Mouse (Mus musculus) myocyte (in vitro differentiated cells): ENCODE results near the gene Gm21969. TPM values are rescaled to one million over a fixed set of nuclear protein-coding genes. Genes with fewer than 3 reads are reported as not detected.

Experiments used
- H3K27me3 ChIP-seq: one replicate; pipeline ENCODE4 v1.6.1; 2011; ENCODE audit not compliant: control insufficient read depth, insufficient read depth, insufficient read length
- H3K36me3 ChIP-seq: one replicate; pipeline ENCODE4 v1.6.1; 2011; ENCODE audit not compliant: control insufficient read depth, insufficient read depth
- H3K4me2 ChIP-seq: one replicate; pipeline ENCODE4 v1.6.1; 2011; ENCODE audit warnings: low read depth, control low read depth
- H3K4me3 ChIP-seq: one replicate; pipeline ENCODE4 v1.5.1; 2011; ENCODE audit warnings: mild to moderate bottlenecking, control low read depth, moderate library complexity
- H3K79me2 ChIP-seq: one replicate; pipeline ENCODE4 v1.6.1; 2011; ENCODE audit not compliant: control insufficient read depth, insufficient read depth
- H3ac ChIP-seq: one replicate; pipeline ENCODE4 v1.6.1; 2011; ENCODE audit not compliant: control insufficient read depth, insufficient read length
- CEBPB ChIP-seq: IDR thresholded peaks from 2 replicates; pipeline ENCODE4 v1.6.1; 2011; ENCODE audit warnings: mild to moderate bottlenecking, moderate library complexity; ENCODE audit not compliant: poor library complexity, insufficient read depth, severe bottlenecking
- E2F4 ChIP-seq: IDR thresholded peaks from one replicate; pipeline ENCODE4 v1.6.1; 2011; ENCODE audit warnings: mild to moderate bottlenecking, control low read depth, moderate library complexity; ENCODE audit not compliant: insufficient read depth
- MAX ChIP-seq: IDR thresholded peaks from one replicate; pipeline ENCODE4 v1.6.1; 2011; ENCODE audit warnings: low read depth, mild to moderate bottlenecking, control low read depth
- MYOD1 ChIP-seq, 3 experiments: IDR thresholded peaks; one replicate each; pipeline ENCODE4 v1.6.1; 2011; ENCODE audit warnings: control low read depth in 2 of 3, low read depth in 2 of 3, mild to moderate bottlenecking in 2 of 3, moderate library complexity in 1 of 3; ENCODE audit not compliant: insufficient read length in 2 of 3, control insufficient read depth in 1 of 3
- MYOG ChIP-seq, 3 experiments: IDR thresholded peaks; one replicate each; pipeline ENCODE4 v1.6.1; 2011; ENCODE audit warnings: control low read depth in 2 of 3, low read depth in 2 of 3, mild to moderate bottlenecking in 2 of 3; ENCODE audit not compliant: insufficient read length in 2 of 3, control insufficient read depth in 1 of 3, insufficient read depth in 1 of 3
- POLR2A ChIP-seq: IDR thresholded peaks from one replicate; pipeline ENCODE4 v1.6.1; 2011; ENCODE audit warnings: low read depth, mild to moderate bottlenecking, control low read depth, moderate library complexity; ENCODE audit not compliant: insufficient read length
- POLR2AphosphoS2 ChIP-seq: IDR thresholded peaks from one replicate; pipeline ENCODE4 v1.6.1; 2011; ENCODE audit warnings: low read depth, control low read depth; ENCODE audit not compliant: insufficient read length
- REST ChIP-seq: IDR thresholded peaks from one replicate; pipeline ENCODE4 v1.6.1; 2011; ENCODE audit warnings: mild to moderate bottlenecking, control low read depth, moderate library complexity; ENCODE audit not compliant: insufficient read depth, insufficient read length
- SRF ChIP-seq: IDR thresholded peaks from one replicate; pipeline ENCODE4 v1.6.1; 2011; ENCODE audit warnings: low read depth; ENCODE audit not compliant: control insufficient read depth, insufficient read length
- TCF12 ChIP-seq: IDR thresholded peaks from one replicate; pipeline ENCODE4 v1.6.1; 2011; ENCODE audit warnings: mild to moderate bottlenecking, control low read depth; ENCODE audit not compliant: poor library complexity, insufficient read depth, severe bottlenecking
- TCF3 ChIP-seq: IDR thresholded peaks from one replicate; pipeline ENCODE4 v1.6.1; 2011; ENCODE audit warnings: low read depth, control low read depth; ENCODE audit not compliant: insufficient read length
- USF1 ChIP-seq: IDR thresholded peaks from one replicate; pipeline ENCODE4 v1.6.1; 2011; ENCODE audit warnings: low read depth, mild to moderate bottlenecking, control low read depth, moderate library complexity
- polyA plus RNA-seq: library from polyadenylated mRNA; unstranded; fragments of >200 nt; fragmentation: generic; extraction: Trizol; gene quantifications from one replicate; pipeline ENCODE4 v1.2.1, GENCODE M21; 2012; ENCODE audit warnings: missing spikeins

Gm21969 gene
- polyA plus RNA-seq, 1 experiment, result 0.06 TPM

- no peaks in the 10 kb centered on the region for H3K36me3 ChIP-seq
- H3K4me3 ChIP-seq, result no peak overlapping the region
- H3ac ChIP-seq, result no peak overlapping the region
- H3K27me3 ChIP-seq, result no peaks in the 10 kb centered on the region
- no peak overlapping the region for H3K4me2 ChIP-seq
- no peaks in the 10 kb centered on the region for H3K79me2 ChIP-seq
- TF ChIP-seq CEBPB (no peak), REST (no peak), MAX (no peak), TCF12 (no peak), MYOG (IDR thresholded peaks at IDR 0.05; ENCODE audit: control insufficient read depth in 1 of 3, insufficient read depth in 1 of 3, insufficient read length in 2 of 3, low read depth in 2 of 3) (no peak), POLR2A (no peak), USF1 (no peak), POLR2AphosphoS2 (no peak), TCF3 (no peak), E2F4 (no peak), SRF (no peak)
Measured at GRCm38 (mm10) chr4:139650086-139650743, 47.2 kb downstream of the Gm21969 start.

- no peak for TF ChIP-seq E2F4
- H3K4me3 ChIP-seq, result no peak overlapping the region
- no peaks in the 10 kb centered on the region for H3K79me2 ChIP-seq
- no peak overlapping the region for H3K4me2 ChIP-seq
- no peaks in the 10 kb centered on the region for H3K27me3 ChIP-seq
- H3K36me3 ChIP-seq, result no peaks in the 10 kb centered on the region
- H3ac ChIP-seq, result no peak overlapping the region
Measured at GRCm38 (mm10) chr4:139650907-139651306, 47.9 kb downstream of the Gm21969 start.

DNA sequence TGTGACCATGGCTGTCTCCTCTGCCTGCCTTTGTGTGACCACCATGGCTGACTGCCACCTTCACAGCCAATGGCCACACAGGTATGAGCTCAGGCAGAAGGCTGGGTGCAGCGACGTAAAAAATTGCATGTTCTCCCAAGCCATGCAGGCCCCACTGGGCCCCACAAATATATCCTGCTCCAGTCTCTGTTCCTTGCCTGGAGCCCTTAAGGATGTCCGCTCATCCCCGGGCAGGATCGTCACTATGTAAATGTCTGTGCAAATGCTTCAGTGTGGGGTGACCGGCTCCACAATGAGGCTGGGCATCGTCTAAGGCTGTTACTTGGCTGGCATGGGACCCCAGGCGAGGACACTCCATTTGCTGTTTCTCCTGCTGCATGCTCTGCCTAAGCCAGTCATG is 50.3 kb downstream of the Gm21969 start, which contains the start of gene Tas1r2:
Tas1r2 (plus strand) TSS at position 301 of the 400 bp plus-strand sequence.
- no peak within 1 kb of the TSS for H3K4me2 ChIP-seq
- H3K4me3 ChIP-seq, result no peak within 1 kb of the TSS
- no peak for TF ChIP-seq E2F4
- no peak for TF ChIP-seq REST
- TF ChIP-seq POLR2A, result no peak
- no peak for TF ChIP-seq POLR2AphosphoS2
- no peak for TF ChIP-seq TCF12
- no peak for TF ChIP-seq MYOD1 (IDR thresholded peaks at IDR 0.05; ENCODE audit: control insufficient read depth in 1 of 3, insufficient read length in 2 of 3, low read depth in 2 of 3)
- no peak for TF ChIP-seq TCF3
- TF ChIP-seq USF1, result no peak
- TF ChIP-seq MAX, result no peak
- no peak for TF ChIP-seq SRF
- TF ChIP-seq MYOG (IDR thresholded peaks at IDR 0.05; ENCODE audit: control insufficient read depth in 1 of 3, insufficient read depth in 1 of 3, insufficient read length in 2 of 3, low read depth in 2 of 3), result no peak
- TF ChIP-seq CEBPB, result no peak
- H3K36me3 ChIP-seq, result no peaks in the 10 kb centered on the region
- H3ac ChIP-seq, result no peak within 1 kb of the TSS
- H3K79me2 ChIP-seq, result no peaks in the 10 kb centered on the region
- no peaks in the 10 kb centered on the region for H3K27me3 ChIP-seq

GRCm38 (mm10) chr4:139661897-139662296 is 58.9 kb downstream of the Gm21969 start:
- Histone ChIP-seq H3K79me2 (no peaks in the 10 kb centered on the region), H3ac (no peak overlapping the region), H3K27me3 (no peaks in the 10 kb centered on the region), H3K4me2 (no peak overlapping the region), H3K36me3 (no peaks in the 10 kb centered on the region), H3K4me3 (no peak overlapping the region)
- TF ChIP-seq TCF12 (no peak), E2F4 (no peak), USF1 (no peak), REST (no peak), MYOD1 (IDR thresholded peaks at IDR 0.05; ENCODE audit: control insufficient read depth in 1 of 3, insufficient read length in 2 of 3, low read depth in 2 of 3) (no peak), TCF3 (no peak), POLR2AphosphoS2 (no peak), MYOG (IDR thresholded peaks at IDR 0.05; ENCODE audit: control insufficient read depth in 1 of 3, insufficient read depth in 1 of 3, insufficient read length in 2 of 3, low read depth in 2 of 3) (no peak), MAX (no peak), CEBPB (no peak), POLR2A (no peak), SRF (no peak)

DNA sequence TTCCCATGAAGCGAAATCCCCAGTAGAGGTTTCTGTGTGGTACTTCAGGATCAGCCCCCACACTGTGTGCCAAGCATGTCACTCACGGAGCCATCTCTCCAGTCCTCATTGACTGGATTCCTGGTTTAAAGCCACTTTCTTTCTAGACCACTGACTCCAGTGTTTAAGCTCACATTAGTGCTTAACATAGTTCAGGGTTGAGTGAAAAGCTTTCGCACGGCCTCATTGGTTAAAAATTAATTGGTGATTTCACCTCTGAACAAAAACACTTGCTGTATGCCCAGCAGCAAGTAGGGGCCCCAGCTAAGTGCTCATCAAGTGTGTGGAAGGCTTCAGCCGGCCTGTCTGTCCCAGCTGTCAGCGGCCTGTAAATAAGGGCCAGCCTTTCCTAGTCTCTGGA is 64.6 kb downstream of the Gm21969 start:
- no peaks in the 10 kb centered on the region for H3K27me3 ChIP-seq

More for the DNA sequence above, 64.6 kb downstream of the Gm21969 start:
- Histone ChIP-seq H3K79me2 (no peaks in the 10 kb centered on the region), H3ac (no peak overlapping the region), H3K4me3 (no peak overlapping the region), H3K36me3 (no peaks in the 10 kb centered on the region), H3K4me2 (no peak overlapping the region)
- TF ChIP-seq SRF (no peak), POLR2A (no peak), MYOD1 (IDR thresholded peaks at IDR 0.05; ENCODE audit: control insufficient read depth in 1 of 3, insufficient read length in 2 of 3, low read depth in 2 of 3) (no peak), TCF3 (no peak), MYOG (IDR thresholded peaks at IDR 0.05; ENCODE audit: control insufficient read depth in 1 of 3, insufficient read depth in 1 of 3, insufficient read length in 2 of 3, low read depth in 2 of 3) (no peak), CEBPB (no peak), POLR2AphosphoS2 (no peak), USF1 (no peak), MAX (no peak), TCF12 (no peak), REST (no peak), E2F4 (no peak)
